Mouse (Mus musculus): ENCODE measurements around the gene Il31ra. TPM values are rescaled to one million over a fixed set of nuclear protein-coding genes. Genes with fewer than 3 reads are reported as not detected.

The Il31ra gene
- polyA plus RNA-seq, 1 experiment from 2014 or later, result 0.08 TPM

- Histone ChIP-seq H3K9me3 (no peaks in the 10 kb centered on the region), H3K4me1 (no peaks in the 10 kb centered on the region), H3K36me3 (no peaks in the 10 kb centered on the region), H3K4me3 (no peak overlapping the region), H3K27ac (no peak overlapping the region), H3K9ac (no peak overlapping the region), H3K4me2 (replicated peaks) (no peak overlapping the region), H3K27me3 (no peaks in the 10 kb centered on the region)
- no peak for ATAC-seq (ENCODE audit: insufficient number of reproducible peaks, insufficient read depth, low FRiP score, low TSS enrichment)
- 45% methylated on average over 2 of the region's 2 CpGs for WGBS
Measured at GRCm38 (mm10) chr13:112556501-112556900, 37.7 kb downstream of the Il31ra start.

- no peaks in the 10 kb centered on the region for H3K36me3 ChIP-seq
- no peak overlapping the region for H3K27ac ChIP-seq
- no peaks in the 10 kb centered on the region for H3K4me1 ChIP-seq
- no peaks in the 10 kb centered on the region for H3K9me3 ChIP-seq
- H3K4me2 ChIP-seq (replicated peaks), result no peak overlapping the region
- H3K9ac ChIP-seq, result no peak overlapping the region
- no peak for ATAC-seq (ENCODE audit: insufficient number of reproducible peaks, insufficient read depth, low FRiP score, low TSS enrichment)
- no peak overlapping the region for H3K4me3 ChIP-seq
- H3K27me3 ChIP-seq, result no peaks in the 10 kb centered on the region
- WGBS, result 86% methylated on average over 5 of the region's 5 CpGs
Measured at GRCm38 (mm10) chr13:112553304-112553703, 40.9 kb downstream of the Il31ra start.

- 84% methylated on average over 7 of the region's 7 CpGs for WGBS
- no peaks in the 10 kb centered on the region for H3K9me3 ChIP-seq
- no peak overlapping the region for H3K4me3 ChIP-seq
Measured at GRCm38 (mm10) chr13:112551641-112552548, 42.3 kb downstream of the Il31ra start.

GRCm38 (mm10) chr13:112541223-112541975, 52.8 kb downstream of the Il31ra start:
- no peak overlapping the region for H3K9ac ChIP-seq
- H3K9me3 ChIP-seq, result no peaks in the 10 kb centered on the region
- no peak overlapping the region for H3K4me3 ChIP-seq
- no peak overlapping the region for H3K4me2 ChIP-seq (replicated peaks)
- WGBS, result 80% methylated on average over 10 of the region's 10 CpGs
- H3K27me3 ChIP-seq, result no peaks in the 10 kb centered on the region
- ATAC-seq (ENCODE audit: insufficient number of reproducible peaks, insufficient read depth, low FRiP score, low TSS enrichment), result no peak
- H3K27ac ChIP-seq, result no peak overlapping the region
- no peaks in the 10 kb centered on the region for H3K4me1 ChIP-seq
- no peaks in the 10 kb centered on the region for H3K36me3 ChIP-seq

More at GRCm38 (mm10) chr13:112551641-112552548, 42.3 kb downstream of the Il31ra start:
- H3K9ac ChIP-seq, result no peak overlapping the region
- no peak overlapping the region for H3K27ac ChIP-seq
- no peaks in the 10 kb centered on the region for H3K4me1 ChIP-seq
- ATAC-seq (ENCODE audit: insufficient number of reproducible peaks, insufficient read depth, low FRiP score, low TSS enrichment), result no peak
- H3K4me2 ChIP-seq (replicated peaks), result no peak overlapping the region
- H3K27me3 ChIP-seq, result no peaks in the 10 kb centered on the region
- no peaks in the 10 kb centered on the region for H3K36me3 ChIP-seq

- H3K4me2 ChIP-seq (replicated peaks), result no peak overlapping the region
- WGBS, result 37% methylated on average over 3 of the region's 3 CpGs
- H3K9ac ChIP-seq, result no peak overlapping the region
- H3K4me3 ChIP-seq, result no peak overlapping the region
- H3K9me3 ChIP-seq, result no peaks in the 10 kb centered on the region
- H3K27me3 ChIP-seq, result no peaks in the 10 kb centered on the region
- no peaks in the 10 kb centered on the region for H3K36me3 ChIP-seq
- H3K27ac ChIP-seq, result no peak overlapping the region
- no peak for ATAC-seq (ENCODE audit: insufficient number of reproducible peaks, insufficient read depth, low FRiP score, low TSS enrichment)
- no peaks in the 10 kb centered on the region for H3K4me1 ChIP-seq
Measured at GRCm38 (mm10) chr13:112540616-112541015, 53.5 kb downstream of the Il31ra start.

GRCm38 (mm10) chr13:112537065-112537464, 57.1 kb downstream of the Il31ra start:
- 91% methylated on average over 7 of the region's 7 CpGs for WGBS
- no peak overlapping the region for H3K4me2 ChIP-seq (replicated peaks)
- no peak overlapping the region for H3K27ac ChIP-seq
- no peak overlapping the region for H3K9ac ChIP-seq
- no peaks in the 10 kb centered on the region for H3K36me3 ChIP-seq
- H3K9me3 ChIP-seq, result no peaks in the 10 kb centered on the region
- ATAC-seq (ENCODE audit: insufficient number of reproducible peaks, insufficient read depth, low FRiP score, low TSS enrichment), result no peak
- no peaks in the 10 kb centered on the region for H3K4me1 ChIP-seq
- no peaks in the 10 kb centered on the region for H3K27me3 ChIP-seq
- H3K4me3 ChIP-seq, result no peak overlapping the region

GRCm38 (mm10) chr13:112536611-112537010, 57.5 kb downstream of the Il31ra start:
- Histone ChIP-seq H3K4me3 (no peak overlapping the region), H3K36me3 (no peaks in the 10 kb centered on the region), H3K4me2 (replicated peaks) (no peak overlapping the region), H3K9me3 (no peaks in the 10 kb centered on the region), H3K27ac (no peak overlapping the region), H3K4me1 (no peaks in the 10 kb centered on the region), H3K27me3 (no peaks in the 10 kb centered on the region), H3K9ac (no peak overlapping the region)
- 73% methylated on average over 4 of the region's 4 CpGs for WGBS
- ATAC-seq (ENCODE audit: insufficient number of reproducible peaks, insufficient read depth, low FRiP score, low TSS enrichment), result no peak

- no peak overlapping the region for H3K4me3 ChIP-seq
- ATAC-seq (ENCODE audit: insufficient number of reproducible peaks, insufficient read depth, low FRiP score, low TSS enrichment), result no peak
- no peak overlapping the region for H3K27ac ChIP-seq
- 63% methylated on average over 9 of the region's 9 CpGs for WGBS
- no peaks in the 10 kb centered on the region for H3K36me3 ChIP-seq
- no peak overlapping the region for H3K4me2 ChIP-seq (replicated peaks)
- no peak overlapping the region for H3K9ac ChIP-seq
- H3K27me3 ChIP-seq, result no peaks in the 10 kb centered on the region
- no peaks in the 10 kb centered on the region for H3K9me3 ChIP-seq
- no peaks in the 10 kb centered on the region for H3K4me1 ChIP-seq
Measured at GRCm38 (mm10) chr13:112533556-112533955, 60.6 kb downstream of the Il31ra start.

- Histone ChIP-seq H3K9ac (no peak overlapping the region), H3K9me3 (no peaks in the 10 kb centered on the region), H3K4me3 (no peak overlapping the region), H3K4me2 (replicated peaks) (no peak overlapping the region), H3K36me3 (no peaks in the 10 kb centered on the region), H3K4me1 (no peaks in the 10 kb centered on the region), H3K27me3 (no peaks in the 10 kb centered on the region), H3K27ac (no peak overlapping the region)
- 84% methylated on average over 6 of the region's 6 CpGs for WGBS
- ATAC-seq (ENCODE audit: insufficient number of reproducible peaks, insufficient read depth, low FRiP score, low TSS enrichment), result no peak
Measured at GRCm38 (mm10) chr13:112532235-112532634, 61.9 kb downstream of the Il31ra start.

- Histone ChIP-seq H3K4me2 (replicated peaks) (no peak overlapping the region), H3K36me3 (no peaks in the 10 kb centered on the region), H3K27me3 (no peaks in the 10 kb centered on the region), H3K4me3 (no peak overlapping the region), H3K4me1 (no peaks in the 10 kb centered on the region), H3K27ac (no peak overlapping the region), H3K9me3 (no peaks in the 10 kb centered on the region), H3K9ac (no peak overlapping the region)
- no peak for ATAC-seq (ENCODE audit: insufficient number of reproducible peaks, insufficient read depth, low FRiP score, low TSS enrichment)
- 35% methylated on average over 3 of the region's 3 CpGs for WGBS
Measured at GRCm38 (mm10) chr13:112529893-112530292, 64.3 kb downstream of the Il31ra start.

- Histone ChIP-seq H3K9me3 (no peaks in the 10 kb centered on the region), H3K27ac (no peak overlapping the region)
- 44% methylated on average over 1 of the region's 1 CpGs for WGBS
Measured at GRCm38 (mm10) chr13:112527186-112527585, 67.0 kb downstream of the Il31ra start.

More at GRCm38 (mm10) chr13:112527186-112527585, 67.0 kb downstream of the Il31ra start:
- H3K4me3 ChIP-seq, result no peak overlapping the region
- no peak overlapping the region for H3K9ac ChIP-seq
- no peaks in the 10 kb centered on the region for H3K36me3 ChIP-seq
- no peak for ATAC-seq (ENCODE audit: insufficient number of reproducible peaks, insufficient read depth, low FRiP score, low TSS enrichment)
- no peak overlapping the region for H3K4me2 ChIP-seq (replicated peaks)
- no peaks in the 10 kb centered on the region for H3K27me3 ChIP-seq
- no peaks in the 10 kb centered on the region for H3K4me1 ChIP-seq
